ENCODE assay signal across 8 mouse cellular contexts in genomic region chr11:121353326-121354090, GRCm38 (mm10). TPM values are rescaled to one million over a fixed set of nuclear protein-coding genes. Genes with fewer than 3 reads are reported as not detected.
DNase-seq lines count a peak whose midpoint lies in the region; ATAC-seq and TF ChIP-seq lines count a peak whose summit lies in the region.

No protein-coding gene starts in this region.

- peak overlapping the region; percentile 92 for H3K9ac ChIP-seq in neural tube, embryonic 11.5 days (ENCODE audit: low read length)
- H3K9ac ChIP-seq in liver, embryonic 14.5 days (replicated peaks) = peak overlapping the region; percentile 97

- no peaks in the 10 kb centered on the region for H3K9me3 ChIP-seq in neural tube, embryonic 11.5 days (ENCODE audit: control insufficient read depth, low read length)
- no peaks in the 10 kb centered on the region for H3K9me3 ChIP-seq in liver, embryonic 14.5 days (ENCODE audit: control insufficient read depth, low read length)

- H3K27me3 ChIP-seq in neural tube, embryonic 11.5 days (ENCODE audit: control insufficient read depth, insufficient read depth, low read length) = no peaks in the 10 kb centered on the region
- no peaks in the 10 kb centered on the region for H3K27me3 ChIP-seq in cerebellum, adult 2 months (ENCODE audit: control insufficient read depth, insufficient read depth, low read length)
- no peaks in the 10 kb centered on the region for H3K27me3 ChIP-seq in liver, embryonic 14.5 days (ENCODE audit: control insufficient read depth, insufficient read depth, low read length)
- H3K27me3 ChIP-seq in thymus, adult 2 months (ENCODE audit: control insufficient read depth, insufficient read depth, low read length) = no peaks in the 10 kb centered on the region

- no peak for TF ChIP-seq CTCF in cerebellum, adult 2 months (IDR thresholded peaks at IDR 0.05; ENCODE audit: borderline replicate concordance, insufficient read depth, low read depth, low read length)
- peak; percentile 64 for TF ChIP-seq CTCF in liver, embryonic 14.5 days (IDR thresholded peaks at IDR 0.05; ENCODE audit: low read depth)
- no peak for TF ChIP-seq CTCF in thymus, adult 2 months (IDR thresholded peaks at IDR 0.05; ENCODE audit: borderline replicate concordance, control insufficient read depth, extremely low read depth, insufficient read depth, low read length, poor library complexity)

- WGBS in neural tube, embryonic 11.5 days = 5% methylated on average over 40 of the region's 41 CpGs
- 3% methylated on average over 41 of the region's 41 CpGs for WGBS in cerebellum, adult 2 months
- WGBS in liver, embryonic 14.5 days (ENCODE audit: insufficient replicate concordance) = under 1% methylated on average over 41 of the region's 41 CpGs
- 1% methylated on average over 41 of the region's 41 CpGs for WGBS in thymus, adult 2 months

- H3K4me3 ChIP-seq in neural tube, embryonic 11.5 days (ENCODE audit: low read depth, low read length) = peak overlapping the region; percentile 96
- H3K4me3 ChIP-seq in cerebellum, adult 2 months (replicated peaks; ENCODE audit: insufficient read depth, low read depth, low read length) = peak overlapping the region; percentile 83
- peak overlapping the region; percentile 88 to 94 for H3K4me3 ChIP-seq in liver, embryonic 14.5 days (ENCODE audit: insufficient read depth in 1 of 2, low read depth in 2 of 2, low read length in 2 of 2)
- peak overlapping the region; percentile 71 for H3K4me3 ChIP-seq in thymus, adult 2 months (ENCODE audit: control insufficient read depth, insufficient read depth, low read length)

- H3K27ac ChIP-seq in neural tube, embryonic 11.5 days (ENCODE audit: low read depth, low read length) = peak overlapping the region; percentile 76
- H3K27ac ChIP-seq in cerebellum, adult 2 months (ENCODE audit: insufficient read depth, low read length) = peak overlapping the region; percentile 61
- H3K27ac ChIP-seq in liver, embryonic 14.5 days = peak overlapping the region; percentile 73
- H3K27ac ChIP-seq in thymus, adult 2 months (ENCODE audit: control insufficient read depth, insufficient read depth, low read length) = 0 out of 2 replicates have a peak overlapping the region, but pooled peaks have one; percentile 14

- no peak for TF ChIP-seq POLR2A in cerebellum, adult 2 months (IDR thresholded peaks at IDR 0.05; ENCODE audit: borderline replicate concordance, insufficient read depth, low read length)
- no peak for TF ChIP-seq POLR2A in thymus, adult 2 months (IDR thresholded peaks at IDR 0.05; ENCODE audit: control insufficient read depth, extremely low read depth, insufficient read depth, low read length, poor library complexity)

- H3K4me1 ChIP-seq in neural tube, embryonic 11.5 days (ENCODE audit: control insufficient read depth, insufficient read depth, low read length) = peaks cover 12% of the 10 kb centered on the region; the same call in 1 of the 2 replicates
- peaks cover 7% of the 10 kb centered on the region; the same call in 1 of the 2 replicates for H3K4me1 ChIP-seq in cerebellum, adult 2 months (ENCODE audit: control insufficient read depth, insufficient read depth, low read length)
- H3K4me1 ChIP-seq in liver, embryonic 14.5 days (replicated peaks; ENCODE audit: control insufficient read depth in 2 of 2, insufficient read depth in 2 of 2, low read length in 1 of 2) = peaks cover 12 to 15% of the 10 kb centered on the region in 2 experiments
- peaks cover 8% of the 10 kb centered on the region for H3K4me1 ChIP-seq in thymus, adult 2 months (replicated peaks; ENCODE audit: control insufficient read depth, insufficient read depth, low read length)

- no peaks in the 10 kb centered on the region for H3K36me3 ChIP-seq in neural tube, embryonic 11.5 days (ENCODE audit: control insufficient read depth, insufficient read depth, low read length)
- peaks cover 1% of the 10 kb centered on the region; the same call in 1 of the 2 replicates for H3K36me3 ChIP-seq in liver, embryonic 14.5 days (replicated peaks; ENCODE audit: control insufficient read depth, insufficient read depth, low read depth)
- H3K36me3 ChIP-seq in thymus, adult 2 months (ENCODE audit: control insufficient read depth, insufficient read depth, low read length) = no peaks in the 10 kb centered on the region; the same call in 1 of the 2 replicates

- H3K4me2 ChIP-seq in neural tube, embryonic 11.5 days (ENCODE audit: low read depth) = peak overlapping the region; percentile 87
- H3K4me2 ChIP-seq in liver, embryonic 14.5 days (ENCODE audit: low read depth) = peak overlapping the region; percentile 79

- peak; percentile 19 for DNase-seq in neural tube, embryonic 11.5 days (ENCODE audit: low spot score)
- DNase-seq in neural tube, embryonic 10.5 days (ENCODE audit: extremely low spot score, low spot score) = no peak
- DNase-seq in cerebellum, adult 2 months = peak; percentile 38 to 40
- DNase-seq in gastrocnemius, postnatal 14 days = peak; percentile 36
- peak; percentile 21 for DNase-seq in kidney, adult 11 months
- peak in 2 of 3 experiments; percentile 23 to 26 for DNase-seq in liver, embryonic 14.5 days (ENCODE audit: low read depth in 3 of 3, low spot score in 3 of 3)
- peak; percentile 81 for DNase-seq in naive thymus-derived CD4-positive, alpha-beta T cell, adult 2 months (ENCODE audit: low read depth)
- peak; percentile 25 for DNase-seq in thymus, adult 2 months

- intact Hi-C loops in gastrocnemius, postnatal 14 days (cut with DNase I; ENCODE audit: low total_unique reads) = no loop called here

- no peak for ATAC-seq in neural tube, embryonic 11.5 days (ENCODE audit: insufficient read depth, low FRiP score, low TSS enrichment)
- ATAC-seq in liver, embryonic 14.5 days (ENCODE audit: insufficient read depth) = peak; percentile 42; the same call in 1 of the 2 replicates

- no peak for TF ChIP-seq EP300 in liver, embryonic 14.5 days (IDR thresholded peaks at IDR 0.05; ENCODE audit: low read depth)

RNA-seq across cellular contexts. Expression of gene Wdr45b, which starts 0.7 kb away (rescaled TPM):
- polyA plus RNA-seq in neural tube, embryonic 11.5 days (2014; fragmentation: Nextera tagmentation; extraction: Ambion mirVana) = 111 and 116 TPM in 2 replicates
- polyA plus RNA-seq in cerebellum, adult 2 months (2012; rRNA removed) = 65.4 and 66.3 TPM in 2 replicates
- total RNA-seq in gastrocnemius, postnatal 14 days (2021) = 10 to 100 TPM; 26.1 to 31.5 TPM
- 13.9 and 15.3 TPM in 2 replicates for polyA plus RNA-seq in liver, embryonic 14.5 days (2012; rRNA removed)
- polyA plus RNA-seq in liver, embryonic 14.5 days (2014; fragmentation: Nextera tagmentation; extraction: Ambion mirVana) = 19.5 and 19.7 TPM in 2 replicates
- 51.3 and 65.9 TPM in 2 replicates for polyA plus RNA-seq in thymus, adult 2 months (2012; rRNA removed)

RNA-seq across cellular contexts. Expression of gene Rab40b, which starts 34.5 kb away (rescaled TPM):
- 4.2 and 4.7 TPM in 2 replicates for polyA plus RNA-seq in neural tube, embryonic 11.5 days (2014; fragmentation: Nextera tagmentation; extraction: Ambion mirVana)
- 3.3 and 3.8 TPM in 2 replicates for polyA plus RNA-seq in cerebellum, adult 2 months (2012; rRNA removed)
- total RNA-seq in gastrocnemius, postnatal 14 days (2021) = 10 to 100 TPM; 14.7 to 20.5 TPM
- polyA plus RNA-seq in liver, embryonic 14.5 days (2012; rRNA removed) = 0.14 and 0.30 TPM in 2 replicates
- polyA plus RNA-seq in liver, embryonic 14.5 days (2014; fragmentation: Nextera tagmentation; extraction: Ambion mirVana) = 0.21 and 0.55 TPM in 2 replicates
- polyA plus RNA-seq in thymus, adult 2 months (2012; rRNA removed) = 0.57 and 0.74 TPM in 2 replicates

Comparison
In these comparisons a context has a peak if more than half of its experiments do, and no peak if none do; other contexts are left out.
1. H3K27ac ChIP-seq: peak in every context shown above with its lines; median percentile 76 in neural tube, embryonic 11.5 days; 73 in liver, embryonic 14.5 days; 61 in cerebellum, adult 2 months; 14 in thymus, adult 2 months.